Mouse (Mus musculus): ENCODE results near the gene Myocos. TPM values are rescaled to one million over a fixed set of nuclear protein-coding genes. Genes with fewer than 3 reads are reported as not detected.
A peak's percentile ranks its signal among the peaks of the same experiment; 100 is the strongest.

Gene Myocos
- not detected in 2 replicates for polyA plus RNA-seq (2014; fragmentation: Nextera tagmentation; extraction: Ambion mirVana)

DNA sequence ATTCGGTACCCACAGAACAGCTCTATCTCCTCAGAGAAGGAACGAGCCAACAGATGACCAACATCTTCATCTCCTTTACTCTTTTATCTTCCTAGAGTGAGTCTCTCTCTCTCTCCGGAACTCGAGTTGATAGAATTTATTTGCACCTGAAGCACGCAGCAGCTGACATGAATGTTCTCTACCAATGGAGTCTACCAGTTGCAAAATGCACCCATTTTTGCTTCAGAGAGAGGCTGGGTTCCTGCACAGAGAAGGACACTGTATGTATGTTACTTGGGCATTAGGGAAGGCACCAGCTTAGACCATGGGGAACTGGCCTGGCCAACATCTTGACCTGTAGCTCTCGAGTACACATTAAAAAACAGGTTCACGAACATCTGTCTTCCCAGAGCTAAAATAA, at the start of gene Myocos:
Myocos (minus strand) TSS at position 101 of the 400 bp plus-strand sequence.
- H3K9ac ChIP-seq (ENCODE audit: low read length): no peak within 1 kb of the TSS
- WGBS: 80% methylated on average over 7 of the region's 7 CpGs

DNA sequence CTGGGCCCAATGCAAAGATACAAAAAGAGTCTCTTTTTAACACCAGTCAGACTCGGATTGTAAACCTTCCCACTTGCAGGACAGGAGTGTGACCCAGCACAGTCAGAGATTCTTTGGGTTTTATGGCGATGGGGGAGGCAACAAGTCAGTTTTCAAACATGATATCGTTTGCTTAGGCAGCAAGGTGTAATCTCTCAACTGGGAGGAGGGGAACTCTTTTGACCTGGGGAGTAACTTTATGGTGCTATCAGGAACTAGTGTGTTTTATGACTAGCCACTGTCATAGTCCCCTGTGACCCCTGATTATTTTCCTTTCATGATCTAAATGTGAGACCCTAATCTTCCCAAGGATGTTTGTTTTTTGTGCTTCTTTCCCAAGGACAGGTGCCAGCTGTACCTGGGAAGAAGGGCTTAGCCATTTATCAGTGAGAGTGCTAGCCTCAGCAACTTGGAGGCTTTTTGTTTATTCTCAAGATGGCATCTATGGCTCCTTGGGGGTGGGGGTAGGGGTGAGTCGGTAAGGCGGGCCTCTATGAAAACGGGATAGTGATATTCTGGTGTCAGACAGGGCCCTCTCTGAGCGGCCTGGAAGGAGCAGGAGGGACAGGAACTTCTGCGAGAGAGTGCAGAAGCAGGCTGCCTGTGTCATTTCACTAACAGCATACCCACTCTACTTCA, 42.5 kb upstream of the Myocos start:
- no peak overlapping the region for H3K9ac ChIP-seq (ENCODE audit: low read length)

More for the DNA sequence above, at the start of gene Myocos:
- Histone ChIP-seq H3K4me2 (ENCODE audit: low read length) (no peak within 1 kb of the TSS), H3K27me3 (ENCODE audit: control insufficient read depth, insufficient read depth, low read length) (no peaks in the 10 kb centered on the region), H3K9me3 (ENCODE audit: control insufficient read depth, low read length) (no peaks in the 10 kb centered on the region), H3K4me1 (ENCODE audit: control insufficient read depth in 2 of 2, insufficient read depth in 2 of 2, low read length in 2 of 2) (no peaks in the 10 kb centered on the region), H3K27ac (replicated peaks in 1 of 2; ENCODE audit: control insufficient read depth in 1 of 2, insufficient read depth in 1 of 2, low read depth in 2 of 2, low read length in 2 of 2) (no peak within 1 kb of the TSS), H3K4me3 (ENCODE audit: control insufficient read depth in 1 of 2, insufficient read depth in 1 of 2, low read depth in 1 of 2, low read length in 2 of 2) (no peak within 1 kb of the TSS), H3K36me3 (ENCODE audit: control insufficient read depth, insufficient read depth, low read length) (no peaks in the 10 kb centered on the region)
- no peak for ATAC-seq (ENCODE audit: insufficient number of reproducible peaks, insufficient read depth, low FRiP score, low read depth)

DNA sequence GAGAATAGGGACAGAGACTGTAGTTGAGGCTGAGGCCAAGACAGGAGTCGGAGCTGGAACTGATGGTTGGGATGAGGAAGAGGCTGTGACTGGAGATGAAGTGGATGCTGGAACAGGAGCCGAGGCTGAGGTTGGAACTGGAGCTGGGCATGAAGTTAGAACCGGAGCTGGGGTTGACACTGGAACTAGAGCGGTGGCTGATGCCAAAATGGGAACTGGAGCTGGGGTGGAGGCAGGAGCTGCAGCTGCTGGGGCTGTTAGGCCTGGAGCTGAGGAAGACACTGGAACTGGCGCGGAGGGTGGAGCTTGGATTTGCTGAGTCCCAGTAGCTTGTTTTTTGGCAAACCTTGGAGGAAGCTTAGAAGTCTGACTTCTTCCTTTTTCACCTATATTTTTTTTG, 39.8 kb upstream of the Myocos start:
- H3K9ac ChIP-seq (ENCODE audit: low read length): no peak overlapping the region
- no peak overlapping the region for H3K4me3 ChIP-seq (ENCODE audit: control insufficient read depth in 1 of 2, insufficient read depth in 1 of 2, low read depth in 1 of 2, low read length in 2 of 2)
- no peak overlapping the region for H3K4me2 ChIP-seq (ENCODE audit: low read length)
- no peaks in the 10 kb centered on the region for H3K4me1 ChIP-seq (ENCODE audit: control insufficient read depth in 2 of 2, insufficient read depth in 2 of 2, low read length in 2 of 2)
- no peak overlapping the region for H3K27ac ChIP-seq (replicated peaks in 1 of 2; ENCODE audit: control insufficient read depth in 1 of 2, insufficient read depth in 1 of 2, low read depth in 2 of 2, low read length in 2 of 2)
- H3K36me3 ChIP-seq (ENCODE audit: control insufficient read depth, insufficient read depth, low read length): peaks cover 96% of the 10 kb centered on the region
- no peaks in the 10 kb centered on the region for H3K9me3 ChIP-seq (ENCODE audit: control insufficient read depth, low read length)
- H3K27me3 ChIP-seq (ENCODE audit: control insufficient read depth, insufficient read depth, low read length): no peaks in the 10 kb centered on the region
- 91% methylated on average over 6 of the region's 6 CpGs for WGBS
- no peak for ATAC-seq (ENCODE audit: insufficient number of reproducible peaks, insufficient read depth, low FRiP score, low read depth)

More for the DNA sequence above, 42.5 kb upstream of the Myocos start:
- ATAC-seq (ENCODE audit: insufficient number of reproducible peaks, insufficient read depth, low FRiP score, low read depth): no peak
- WGBS: 71% methylated on average over 8 of the region's 8 CpGs
- no peaks in the 10 kb centered on the region for H3K9me3 ChIP-seq (ENCODE audit: control insufficient read depth, low read length)
- H3K27me3 ChIP-seq (ENCODE audit: control insufficient read depth, insufficient read depth, low read length): no peaks in the 10 kb centered on the region
- no peak overlapping the region for H3K4me2 ChIP-seq (ENCODE audit: low read length)
- H3K4me3 ChIP-seq (ENCODE audit: control insufficient read depth in 1 of 2, insufficient read depth in 1 of 2, low read depth in 1 of 2, low read length in 2 of 2): no peak overlapping the region
- peaks cover 95% of the 10 kb centered on the region for H3K36me3 ChIP-seq (ENCODE audit: control insufficient read depth, insufficient read depth, low read length)
- no peaks in the 10 kb centered on the region for H3K4me1 ChIP-seq (ENCODE audit: control insufficient read depth in 2 of 2, insufficient read depth in 2 of 2, low read length in 2 of 2)
- no peak overlapping the region for H3K27ac ChIP-seq (replicated peaks in 1 of 2; ENCODE audit: control insufficient read depth in 1 of 2, insufficient read depth in 1 of 2, low read depth in 2 of 2, low read length in 2 of 2)

DNA sequence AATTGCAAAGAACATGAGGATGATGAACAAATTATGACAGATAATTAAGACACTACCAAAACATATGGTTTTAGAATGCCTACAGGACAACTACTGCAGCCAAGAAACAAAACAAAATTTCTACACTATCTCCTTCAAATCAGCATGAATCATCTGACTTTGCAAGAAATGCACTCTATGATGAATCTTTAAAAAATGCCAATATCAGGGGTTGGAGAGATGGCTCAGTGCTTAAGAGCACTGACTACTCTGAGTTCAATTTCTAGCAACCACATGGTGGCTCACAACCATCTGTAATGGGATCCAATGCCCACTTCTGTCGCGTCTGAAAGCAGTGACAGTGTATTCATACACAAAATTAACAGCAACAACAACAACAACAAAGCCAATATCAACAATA, 35.7 kb upstream of the Myocos start:
- Histone ChIP-seq H3K27ac (replicated peaks in 1 of 2; ENCODE audit: control insufficient read depth in 1 of 2, insufficient read depth in 1 of 2, low read depth in 2 of 2, low read length in 2 of 2) (no peak overlapping the region), H3K4me2 (ENCODE audit: low read length) (no peak overlapping the region), H3K9ac (ENCODE audit: low read length) (no peak overlapping the region), H3K36me3 (ENCODE audit: control insufficient read depth, insufficient read depth, low read length) (peaks cover 92% of the 10 kb centered on the region), H3K4me3 (ENCODE audit: control insufficient read depth in 1 of 2, insufficient read depth in 1 of 2, low read depth in 1 of 2, low read length in 2 of 2) (no peak overlapping the region), H3K27me3 (ENCODE audit: control insufficient read depth, insufficient read depth, low read length) (no peaks in the 10 kb centered on the region), H3K4me1 (ENCODE audit: control insufficient read depth in 2 of 2, insufficient read depth in 2 of 2, low read length in 2 of 2) (no peaks in the 10 kb centered on the region), H3K9me3 (ENCODE audit: control insufficient read depth, low read length) (no peaks in the 10 kb centered on the region)
- no peak for ATAC-seq (ENCODE audit: insufficient number of reproducible peaks, insufficient read depth, low FRiP score, low read depth)
- WGBS: 81% methylated on average over 2 of the region's 2 CpGs

DNA sequence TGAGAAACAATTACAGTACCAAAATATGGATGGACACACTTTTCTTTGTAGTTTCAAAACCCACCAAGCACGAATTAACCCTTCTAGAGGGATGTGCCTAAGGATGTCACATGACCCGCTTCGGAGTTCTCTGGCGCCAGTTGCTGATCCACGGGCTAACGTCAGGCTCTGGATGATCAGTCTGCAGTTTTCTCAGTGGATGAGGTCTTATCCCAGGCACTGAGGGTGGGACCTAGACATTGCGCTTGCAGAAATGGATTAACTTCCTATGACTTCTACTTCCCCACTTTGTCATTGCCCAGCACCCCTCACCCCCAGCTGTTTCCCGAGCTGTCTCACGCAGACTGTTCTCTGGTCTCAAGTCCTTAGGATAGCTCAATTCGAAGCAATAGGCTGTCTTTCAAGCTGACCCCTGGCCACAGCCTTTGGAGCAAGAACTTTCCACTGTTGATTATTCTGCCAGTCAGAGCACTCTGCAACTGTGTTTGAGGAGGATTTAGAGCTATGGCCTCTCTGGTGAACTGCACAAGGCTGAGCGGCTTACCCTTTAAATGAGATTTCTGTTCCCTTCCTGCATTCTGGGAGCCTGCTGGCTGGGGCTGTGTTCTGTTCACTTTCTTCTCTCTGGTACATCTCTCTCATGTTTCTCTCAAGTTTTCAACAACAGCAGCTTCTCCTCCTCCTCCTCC, 7.6 kb upstream of the Myocos start:
- Histone ChIP-seq H3K36me3 (ENCODE audit: control insufficient read depth, insufficient read depth, low read length) (peaks cover 19% of the 10 kb centered on the region), H3K4me2 (ENCODE audit: low read length) (peak overlapping the region; percentile 74), H3K4me3 (ENCODE audit: control insufficient read depth in 1 of 2, insufficient read depth in 1 of 2, low read depth in 1 of 2, low read length in 2 of 2) (peak overlapping the region; percentile 36 to 37), H3K9ac (ENCODE audit: low read length) (peak overlapping the region; percentile 65), H3K27ac (replicated peaks in 1 of 2; ENCODE audit: control insufficient read depth in 1 of 2, insufficient read depth in 1 of 2, low read depth in 2 of 2, low read length in 2 of 2) (no peak overlapping the region), H3K27me3 (ENCODE audit: control insufficient read depth, insufficient read depth, low read length) (no peaks in the 10 kb centered on the region), H3K9me3 (ENCODE audit: control insufficient read depth, low read length) (no peaks in the 10 kb centered on the region), H3K4me1 (ENCODE audit: control insufficient read depth in 2 of 2, insufficient read depth in 2 of 2, low read length in 2 of 2) (peaks cover 0 to 3% of the 10 kb centered on the region in 2 experiments; a peak in 1 of 4 replicates)
- peak; percentile 75 for ATAC-seq (ENCODE audit: insufficient number of reproducible peaks, insufficient read depth, low FRiP score, low read depth)
- 5% methylated on average over 11 of the region's 11 CpGs for WGBS

DNA sequence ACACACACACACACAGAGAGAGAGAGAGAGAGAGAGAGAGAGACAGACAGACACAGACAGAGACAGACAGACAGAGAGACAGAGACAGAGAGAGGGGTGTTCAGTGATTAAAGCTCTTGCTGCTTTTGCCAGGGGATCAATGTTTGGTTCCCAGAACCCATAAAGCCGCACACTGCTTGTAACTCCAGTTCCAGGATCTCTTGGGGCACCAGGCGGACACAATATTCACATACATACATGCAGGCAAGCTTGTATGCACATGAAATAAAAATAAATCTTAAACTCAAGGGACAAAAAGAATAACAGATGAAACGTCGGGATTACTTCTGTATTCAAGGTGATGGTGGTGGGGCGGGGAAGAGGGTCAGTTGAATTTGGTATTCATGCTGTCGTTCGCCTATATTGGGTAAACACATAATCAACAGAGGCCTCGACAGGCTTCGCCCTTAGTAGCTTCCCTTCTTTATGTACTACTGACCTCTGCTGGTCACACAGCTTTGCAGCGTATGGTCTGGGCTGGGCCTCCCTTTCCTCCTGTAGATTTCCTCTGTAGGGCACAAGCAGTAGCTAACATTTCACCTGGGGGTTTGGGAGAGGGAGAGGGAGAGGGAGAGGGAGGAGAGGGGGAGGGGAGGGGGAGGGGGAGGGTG, 6.9 kb upstream of the Myocos start:
- Histone ChIP-seq H3K9me3 (ENCODE audit: control insufficient read depth, low read length) (no peaks in the 10 kb centered on the region), H3K4me3 (ENCODE audit: control insufficient read depth in 1 of 2, insufficient read depth in 1 of 2, low read depth in 1 of 2, low read length in 2 of 2) (peak overlapping the region in 1 of 2 experiments; percentile 36; a peak in 2 of 4 replicates), H3K9ac (ENCODE audit: low read length) (no peak overlapping the region), H3K4me2 (ENCODE audit: low read length) (peak overlapping the region; percentile 74; the same call in 1 of the 2 replicates), H3K27ac (replicated peaks in 1 of 2; ENCODE audit: control insufficient read depth in 1 of 2, insufficient read depth in 1 of 2, low read depth in 2 of 2, low read length in 2 of 2) (no peak overlapping the region), H3K4me1 (ENCODE audit: control insufficient read depth in 2 of 2, insufficient read depth in 2 of 2, low read length in 2 of 2) (peaks cover 0 to 3% of the 10 kb centered on the region in 2 experiments; a peak in 1 of 4 replicates), H3K36me3 (ENCODE audit: control insufficient read depth, insufficient read depth, low read length) (peaks cover 12% of the 10 kb centered on the region), H3K27me3 (ENCODE audit: control insufficient read depth, insufficient read depth, low read length) (no peaks in the 10 kb centered on the region)
- WGBS: 12% methylated on average over 10 of the region's 10 CpGs
- peak; percentile 86 for ATAC-seq (ENCODE audit: insufficient number of reproducible peaks, insufficient read depth, low FRiP score, low read depth)

DNA sequence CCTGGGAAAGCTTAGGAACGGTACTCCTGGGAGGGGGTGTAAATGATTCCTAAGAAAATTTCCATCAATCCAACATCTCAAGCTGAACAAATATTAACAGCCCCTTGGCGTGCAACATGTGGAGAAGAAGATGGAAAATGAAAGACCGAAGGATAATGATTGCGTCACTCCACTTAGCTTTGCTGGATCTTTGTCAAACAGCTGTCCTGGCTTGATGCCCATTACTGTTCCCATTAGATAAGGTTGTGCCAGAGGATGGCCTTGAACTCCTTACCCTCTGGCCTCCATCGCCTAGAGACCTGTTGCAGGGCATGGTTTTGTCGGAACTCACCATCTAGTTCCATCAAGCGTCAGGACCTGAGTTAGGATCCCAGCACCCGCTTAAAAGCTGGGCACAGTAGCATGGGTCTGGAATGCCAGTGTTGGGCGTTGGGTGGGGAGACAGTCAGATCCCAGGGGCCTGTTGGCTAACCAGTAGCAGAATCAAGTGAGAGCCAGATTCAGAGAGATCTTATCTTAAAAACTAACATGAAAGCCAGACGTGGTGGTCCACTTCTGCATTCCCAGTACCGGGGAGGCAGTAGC, 2.3 kb upstream of the Myocos start:
- Histone ChIP-seq H3K9me3 (ENCODE audit: control insufficient read depth, low read length) (no peaks in the 10 kb centered on the region), H3K4me1 (ENCODE audit: control insufficient read depth in 2 of 2, insufficient read depth in 2 of 2, low read length in 2 of 2) (no peaks in the 10 kb centered on the region), H3K4me3 (ENCODE audit: control insufficient read depth in 1 of 2, insufficient read depth in 1 of 2, low read depth in 1 of 2, low read length in 2 of 2) (no peak overlapping the region), H3K27me3 (ENCODE audit: control insufficient read depth, insufficient read depth, low read length) (no peaks in the 10 kb centered on the region), H3K9ac (ENCODE audit: low read length) (no peak overlapping the region), H3K36me3 (ENCODE audit: control insufficient read depth, insufficient read depth, low read length) (no peaks in the 10 kb centered on the region), H3K4me2 (ENCODE audit: low read length) (no peak overlapping the region), H3K27ac (replicated peaks in 1 of 2; ENCODE audit: control insufficient read depth in 1 of 2, insufficient read depth in 1 of 2, low read depth in 2 of 2, low read length in 2 of 2) (no peak overlapping the region)
- ATAC-seq (ENCODE audit: insufficient number of reproducible peaks, insufficient read depth, low FRiP score, low read depth): no peak
- WGBS: 63% methylated on average over 11 of the region's 11 CpGs

Measured in heart, embryonic 14.5 days (tissue).